Mouse (Mus musculus) left cerebral cortex, adult 18-20 months (tissue): ENCODE measurements around the gene Vmn1r85. TPM values are rescaled to one million over a fixed set of nuclear protein-coding genes. Genes with fewer than 3 reads are reported as not detected.
A peak's percentile ranks its signal among the peaks of the same experiment; 100 is the strongest.

Experiments used
- DNase-seq, 2 experiments: peaks; one replicate each; pipeline ENCODE4 v3.0.0; 2021 to 2022; ENCODE audit warnings: low spot score in 2 of 2, mixed read lengths in 1 of 2
- total RNA-seq, 2 experiments: library from RNA; stranded (reverse); gene quantifications; 2 replicates each; pipeline ENCODE4 v1.2.3; 2021

Gene Vmn1r85
- total RNA-seq, 2 experiments from 2014 or later: not detected

DNA sequence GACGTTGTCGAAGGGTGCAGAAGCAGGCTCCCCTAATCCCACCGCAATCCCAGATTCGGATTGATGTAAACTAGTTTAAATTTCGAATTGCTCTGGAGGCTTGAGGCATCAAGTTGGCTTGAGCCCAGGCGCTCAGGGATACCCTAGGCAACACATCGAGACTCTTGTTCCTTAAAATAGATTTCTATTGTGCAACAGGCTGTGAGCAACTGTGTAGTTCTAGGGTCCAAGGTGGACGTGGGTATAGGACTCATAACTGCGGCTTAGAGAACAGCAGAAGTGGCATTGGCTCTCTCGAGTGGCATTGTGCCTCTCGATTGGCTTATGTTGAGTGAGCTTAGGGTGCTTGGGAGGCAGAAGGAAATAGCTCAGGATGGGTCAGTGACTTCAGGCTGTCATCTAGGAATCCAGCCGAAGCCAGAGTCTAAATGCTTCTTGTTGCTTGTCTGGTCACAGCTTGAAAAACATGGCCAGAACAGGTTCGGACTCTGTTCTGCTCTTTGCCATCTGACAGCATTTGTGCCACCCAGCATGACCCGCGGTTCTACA lies 56.3 kb downstream of the Vmn1r85 start:
- no peak for DNase-seq

DNA sequence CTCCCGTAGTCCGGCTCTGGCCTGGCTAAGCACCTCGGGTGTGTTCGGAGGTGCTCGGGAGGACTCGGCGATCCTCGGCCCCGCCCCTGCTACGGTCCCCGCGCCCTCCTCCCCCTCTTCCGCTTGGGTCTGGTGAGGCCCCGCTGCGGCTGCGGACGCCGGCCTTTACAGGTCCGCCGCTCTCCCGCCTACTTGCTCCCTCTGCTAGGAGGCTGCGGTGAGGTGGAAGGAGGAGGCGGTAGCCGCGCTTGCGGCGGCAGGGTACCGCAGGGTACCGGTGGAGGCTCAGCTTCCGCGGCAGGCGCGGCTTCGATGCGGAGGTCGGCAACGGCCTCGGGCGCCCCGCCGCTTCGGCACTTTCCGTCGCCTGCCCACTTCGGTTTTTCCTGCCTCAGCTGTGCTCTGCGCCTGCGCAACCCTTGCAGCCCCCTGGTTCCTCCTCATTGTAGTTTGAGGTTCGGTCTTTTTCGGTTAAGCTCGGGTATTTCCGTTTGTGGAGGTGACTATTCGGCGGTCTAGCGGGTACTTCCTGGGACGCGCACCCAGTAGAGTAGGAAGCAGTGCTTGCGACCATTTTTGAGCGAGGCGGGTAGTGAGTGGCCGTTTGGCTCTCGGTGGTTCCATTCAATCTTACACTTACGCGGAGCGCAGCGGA lies 56.9 kb downstream of the Vmn1r85 start, which contains the start of gene Ube2m:
Ube2m (minus strand) TSS at position 375 of the 655 bp plus-strand sequence.
- DNase-seq: peak; percentile 99 to 100

DNA sequence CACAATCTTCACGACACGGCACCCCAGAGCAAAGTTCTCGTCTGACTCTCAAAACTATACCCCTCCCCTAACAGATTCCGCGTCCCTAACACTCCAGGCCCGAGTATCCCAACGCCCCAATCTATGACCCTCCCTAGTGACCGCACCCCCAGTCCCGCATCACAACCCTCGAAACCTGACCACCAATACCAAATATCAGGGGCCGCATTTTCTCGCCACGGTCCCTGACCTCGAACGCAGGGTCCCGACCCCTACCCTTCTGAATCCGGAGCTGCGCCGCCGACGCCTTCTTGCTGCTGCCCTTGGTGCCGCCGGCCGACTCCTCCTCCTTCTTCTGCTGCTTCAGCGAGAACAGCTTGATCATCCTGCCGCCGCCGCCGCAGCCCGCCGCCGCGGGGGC lies 57.6 kb downstream of the Vmn1r85 start:
- no peak for DNase-seq

DNA sequence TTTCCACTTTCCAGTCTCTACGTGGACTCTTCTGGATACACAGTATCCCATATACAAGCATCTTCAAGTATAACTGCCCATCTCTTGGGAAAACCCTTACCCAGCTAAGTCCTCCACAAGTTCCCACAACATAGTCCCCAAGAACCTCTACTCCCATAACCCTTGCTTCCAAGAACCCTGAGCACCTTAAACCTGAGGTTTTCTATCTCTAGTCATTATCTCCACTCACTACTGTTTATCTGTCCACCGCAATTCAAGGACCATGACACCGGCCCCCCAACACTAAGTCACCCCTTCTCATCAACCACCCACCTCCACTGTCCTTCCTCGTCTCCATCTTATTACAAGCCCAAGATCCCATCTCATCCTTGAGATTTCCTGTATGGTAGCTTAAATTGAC lies 58.2 kb downstream of the Vmn1r85 start:
- DNase-seq: no peak

DNA sequence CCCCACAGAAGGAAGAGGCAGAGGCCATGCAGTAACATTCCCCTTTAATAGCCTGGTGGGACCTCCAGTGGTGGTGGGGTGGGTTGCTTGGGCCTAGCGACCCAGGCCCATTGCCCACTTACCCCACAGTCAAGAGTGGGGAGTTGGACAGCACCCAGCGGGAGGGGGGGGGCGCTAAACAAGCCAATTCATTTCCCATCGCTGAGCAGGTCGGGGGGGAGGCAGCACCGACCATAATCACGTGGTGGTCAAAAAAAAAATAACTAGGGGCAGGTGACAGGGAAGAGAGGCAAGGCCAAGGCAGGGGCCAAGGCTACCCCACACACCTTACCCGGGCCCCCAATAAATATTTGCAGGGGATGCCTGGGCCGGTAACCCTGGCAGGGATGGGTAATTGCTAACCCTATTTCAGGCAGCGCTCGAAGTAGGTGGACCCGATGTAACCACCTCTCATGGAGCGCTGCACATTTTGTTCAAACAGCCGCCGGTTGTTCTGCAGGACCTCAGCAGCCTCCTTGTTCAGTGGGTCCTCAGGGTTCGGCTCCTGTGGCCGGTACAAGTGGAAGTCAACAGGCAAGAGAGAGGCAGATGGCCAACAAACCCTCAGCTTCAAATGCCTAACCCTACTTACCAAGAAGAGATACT lies 59.6 kb downstream of the Vmn1r85 start:
- no peak for DNase-seq

DNA sequence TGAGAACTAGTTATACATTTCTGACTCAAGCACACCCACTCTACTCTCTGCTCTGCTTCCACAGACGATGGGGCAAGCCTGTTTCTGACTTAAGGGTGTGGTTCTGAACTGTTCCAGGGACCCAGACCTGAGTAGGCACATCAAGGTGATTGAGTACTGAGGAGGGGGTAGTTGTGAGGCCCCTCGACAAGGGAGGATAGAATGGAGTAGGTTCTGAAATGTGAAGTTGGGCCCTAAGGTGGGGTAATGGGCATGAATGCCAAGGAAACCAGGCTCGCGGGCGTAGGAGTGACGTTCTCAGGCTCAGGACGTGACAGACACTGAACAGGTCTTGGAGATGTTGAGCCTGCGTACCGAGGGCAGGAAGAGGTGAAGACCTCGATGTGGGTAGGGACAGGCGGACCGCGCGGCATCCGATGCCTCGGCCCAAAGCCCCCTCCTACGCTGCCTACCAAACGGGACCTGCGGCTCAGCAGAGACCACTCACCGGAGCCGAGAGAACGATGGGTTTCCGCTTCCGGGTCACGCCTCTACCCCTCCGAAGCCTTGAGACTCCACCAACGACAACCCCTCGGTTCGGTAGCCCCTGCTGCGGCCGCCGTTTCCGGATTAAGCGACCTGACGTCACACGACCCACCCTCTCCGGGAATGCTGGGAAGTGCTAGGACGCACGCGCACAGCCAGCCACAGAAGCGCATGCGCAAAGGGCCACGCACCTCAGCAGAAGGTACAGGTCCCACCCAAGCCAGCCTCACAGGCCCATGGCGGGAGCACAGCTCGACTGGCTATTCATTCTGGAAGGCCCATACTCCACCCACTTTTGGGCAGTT lies 60.6 kb downstream of the Vmn1r85 start, which contains the start of gene Chmp2a:
Chmp2a (minus strand) TSS at position 660 of the 830 bp plus-strand sequence.
- DNase-seq: peak; percentile 99

DNA sequence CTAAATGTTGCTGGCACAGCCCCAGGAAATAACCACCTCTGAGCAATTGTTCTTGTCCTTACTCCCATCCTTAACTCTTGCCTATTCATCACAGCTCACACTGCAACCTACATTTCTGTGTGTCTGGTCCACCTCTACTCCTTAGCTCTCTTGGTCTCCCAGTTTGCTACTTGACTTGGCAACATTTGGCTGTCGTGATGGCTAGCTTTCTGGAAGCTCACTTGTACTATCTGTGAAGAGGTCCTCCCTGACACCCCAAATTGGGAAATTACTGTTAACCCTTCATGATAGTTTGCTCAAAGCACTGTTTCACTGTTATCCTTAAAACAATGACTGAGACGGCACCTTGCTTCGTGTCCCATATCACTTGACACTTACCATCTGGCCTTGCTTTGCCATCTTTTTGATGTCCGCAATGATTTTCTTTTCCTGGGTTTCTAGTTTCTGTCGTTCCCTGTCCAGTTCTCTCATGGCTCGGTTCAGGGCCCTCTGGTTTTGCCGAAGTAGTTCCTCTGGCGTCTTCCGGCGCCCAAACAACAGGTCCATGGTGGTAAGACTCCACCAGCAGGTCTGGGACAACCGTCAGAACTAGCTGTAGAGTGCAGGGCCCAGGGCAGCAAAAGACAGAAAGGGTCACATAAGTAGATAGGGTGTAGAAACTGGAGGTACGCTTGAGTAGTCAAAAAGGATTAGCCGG lies 61.4 kb downstream of the Vmn1r85 start:
- DNase-seq: no peak

Other genes with a start within 250 kb of the Vmn1r85 start
- gene Zfp128, start 214.0 kb downstream of the Vmn1r85 start, total RNA-seq: 1 to 10 TPM; 6.2 to 7.4 TPM
- 10 to 100 TPM; 15.7 to 16.2 TPM for gene Zscan22, start 197.4 kb downstream of the Vmn1r85 start, total RNA-seq
- 100 to 1,000 TPM; 402 to 450 TPM for gene Rps5, start 172.9 kb downstream of the Vmn1r85 start, total RNA-seq
- under 1 TPM; 0.59 to 0.60 TPM for gene Rnf225, start 167.8 kb downstream of the Vmn1r85 start, total RNA-seq
- gene Zfp324, start 129.3 kb downstream of the Vmn1r85 start, total RNA-seq: 1 to 10 TPM; 9.4 to 9.6 TPM
- gene Zfp446, start 117.3 kb downstream of the Vmn1r85 start, total RNA-seq: 1 to 10 TPM; 7.9 to 8.1 TPM
- under 1 TPM in 1 of 2 experiments, not detected in 1; 0.28 TPM for gene Slc27a5, start 97.0 kb downstream of the Vmn1r85 start, total RNA-seq
- 100 to 1,000 TPM; 206 to 207 TPM for gene Trim28, start 96.1 kb downstream of the Vmn1r85 start, total RNA-seq
- gene Zbtb45, start 85.1 kb downstream of the Vmn1r85 start, total RNA-seq: 10 to 100 TPM; 35.3 to 38.3 TPM
- gene Chmp2a, start 60.4 kb downstream of the Vmn1r85 start, total RNA-seq: 100 to 1,000 TPM; 132 to 156 TPM
- 100 to 1,000 TPM; 234 to 240 TPM for gene Ube2m, start 56.9 kb downstream of the Vmn1r85 start, total RNA-seq
- 10 to 100 TPM in 1 of 2 experiments, 1 to 10 TPM in 1; 9.4 to 10.0 TPM for gene Mzf1, start 40.4 kb downstream of the Vmn1r85 start, total RNA-seq
- gene Vmn1r86, start 24.7 kb upstream of the Vmn1r85 start, total RNA-seq: not detected
- not detected for gene Vmn1r87, start 45.0 kb upstream of the Vmn1r85 start, total RNA-seq
- under 1 TPM; 0.05 to 0.14 TPM for gene Vmn1r88, start 64.4 kb upstream of the Vmn1r85 start, total RNA-seq
- not detected for gene Vmn1r89, start 117.8 kb upstream of the Vmn1r85 start, total RNA-seq
- gene Lig1, start 182.1 kb upstream of the Vmn1r85 start, total RNA-seq: 1 to 10 TPM; 8.3 to 9.2 TPM
- gene Zswim9, start 183.5 kb upstream of the Vmn1r85 start, total RNA-seq: 10 to 100 TPM; 16.2 to 17.1 TPM
- gene Pla2g4c, start 229.5 kb upstream of the Vmn1r85 start, total RNA-seq: under 1 TPM; 0.45 to 0.49 TPM